Mouse (Mus musculus): ENCODE measurements around the gene Anks3. TPM values are rescaled to one million over a fixed set of nuclear protein-coding genes. Genes with fewer than 3 reads are reported as not detected.

Anks3 gene
- polyA plus RNA-seq, 1 experiment from 2014 or later = 32.4 TPM

DNA sequence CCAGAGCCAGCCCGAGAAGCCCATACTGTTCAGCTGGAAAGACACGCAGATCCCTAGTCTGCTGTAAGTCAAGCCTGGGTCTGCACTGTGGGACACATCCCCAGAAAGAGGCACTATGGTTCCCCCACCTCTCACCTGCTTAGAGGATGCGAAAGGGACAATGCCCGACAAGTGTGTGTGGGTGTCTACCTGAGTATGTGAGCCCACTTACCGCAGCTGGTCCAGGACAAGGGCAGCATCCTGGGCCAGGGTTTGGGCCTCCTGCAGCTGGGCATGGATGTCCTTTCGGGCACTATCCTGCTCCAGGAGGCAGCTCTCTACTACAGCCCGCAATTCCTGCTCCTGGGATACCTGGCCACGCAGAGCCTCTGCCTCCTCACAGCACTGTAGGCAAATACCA, 21.1 kb downstream of the Anks3 start:
- Histone ChIP-seq H3K27me3 (ENCODE audit: control insufficient read depth, insufficient read depth, low read length) (no peaks in the 10 kb centered on the region), H3K4me3 (ENCODE audit: low read depth, low read length) (no peak overlapping the region), H3K36me3 (replicated peaks; ENCODE audit: control insufficient read depth, insufficient read depth, low read depth, low read length) (peaks cover 11% of the 10 kb centered on the region), H3K9ac (replicated peaks; ENCODE audit: low read length) (no peak overlapping the region), H3K9me3 (replicated peaks; ENCODE audit: control insufficient read depth, low read length) (no peaks in the 10 kb centered on the region), H3K27ac (replicated peaks; ENCODE audit: low read depth, low read length) (no peak overlapping the region), H3K4me1 (ENCODE audit: control insufficient read depth, insufficient read depth, low read length) (peaks cover 5% of the 10 kb centered on the region; the same call in 1 of the 2 replicates), H3K4me2 (ENCODE audit: low read depth, low read length) (no peak overlapping the region)
- ATAC-seq (replicated peaks; ENCODE audit: insufficient number of reproducible peaks, low FRiP score, low TSS enrichment, low read depth) = no peak
- DNase-seq (ENCODE audit: low spot score) = no peak
- WGBS = 95% methylated on average over 8 of the region's 8 CpGs

DNA sequence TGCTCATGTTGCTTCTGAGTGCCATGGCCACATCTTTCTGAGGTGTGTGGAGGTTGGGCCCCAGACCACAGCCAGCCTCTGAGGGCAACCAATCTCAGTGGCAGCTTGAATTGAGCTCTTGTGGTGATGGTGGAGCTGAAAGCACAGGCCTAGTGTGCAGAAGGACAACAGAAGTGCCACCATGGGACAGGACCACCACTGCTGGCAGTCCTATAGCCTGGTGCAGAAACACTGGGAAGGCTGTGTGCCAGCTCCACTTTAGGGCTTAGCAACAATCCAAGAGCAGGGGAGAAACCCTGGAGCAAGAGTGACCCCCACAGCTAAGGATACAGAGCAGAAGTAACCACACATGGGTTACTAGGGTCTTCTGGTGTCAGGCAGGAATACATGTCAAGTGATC, 23.0 kb downstream of the Anks3 start:
- ATAC-seq (replicated peaks; ENCODE audit: insufficient number of reproducible peaks, low FRiP score, low TSS enrichment, low read depth) = no peak

GRCm38 (mm10) chr16:4940311-4940850, 23.6 kb downstream of the Anks3 start:
- H3K4me3 ChIP-seq (ENCODE audit: low read depth, low read length) = no peak overlapping the region
- H3K36me3 ChIP-seq (replicated peaks; ENCODE audit: control insufficient read depth, insufficient read depth, low read depth, low read length) = peaks cover 5% of the 10 kb centered on the region
- no peak for DNase-seq (ENCODE audit: low spot score)
- H3K27ac ChIP-seq (replicated peaks; ENCODE audit: low read depth, low read length) = no peak overlapping the region
- H3K9ac ChIP-seq (replicated peaks; ENCODE audit: low read length) = no peak overlapping the region; the same call in 1 of the 2 replicates
- H3K9me3 ChIP-seq (replicated peaks; ENCODE audit: control insufficient read depth, low read length) = no peaks in the 10 kb centered on the region
- no peak overlapping the region for H3K4me2 ChIP-seq (ENCODE audit: low read depth, low read length)
- H3K4me1 ChIP-seq (ENCODE audit: control insufficient read depth, insufficient read depth, low read length) = peaks cover 5% of the 10 kb centered on the region; the same call in 1 of the 2 replicates
- ATAC-seq (replicated peaks; ENCODE audit: insufficient number of reproducible peaks, low FRiP score, low TSS enrichment, low read depth) = no peak
- H3K27me3 ChIP-seq (ENCODE audit: control insufficient read depth, insufficient read depth, low read length) = no peaks in the 10 kb centered on the region
- 90% methylated on average over 10 of the region's 10 CpGs for WGBS

More for the DNA sequence above, 23.0 kb downstream of the Anks3 start:
- Histone ChIP-seq H3K27ac (replicated peaks; ENCODE audit: low read depth, low read length) (no peak overlapping the region), H3K4me2 (ENCODE audit: low read depth, low read length) (no peak overlapping the region), H3K9ac (replicated peaks; ENCODE audit: low read length) (no peak overlapping the region), H3K4me1 (ENCODE audit: control insufficient read depth, insufficient read depth, low read length) (peaks cover 5% of the 10 kb centered on the region; the same call in 1 of the 2 replicates), H3K36me3 (replicated peaks; ENCODE audit: control insufficient read depth, insufficient read depth, low read depth, low read length) (peaks cover 8% of the 10 kb centered on the region), H3K9me3 (replicated peaks; ENCODE audit: control insufficient read depth, low read length) (no peaks in the 10 kb centered on the region), H3K27me3 (ENCODE audit: control insufficient read depth, insufficient read depth, low read length) (no peaks in the 10 kb centered on the region), H3K4me3 (ENCODE audit: low read depth, low read length) (no peak overlapping the region)
- no peak for DNase-seq (ENCODE audit: low spot score)

DNA sequence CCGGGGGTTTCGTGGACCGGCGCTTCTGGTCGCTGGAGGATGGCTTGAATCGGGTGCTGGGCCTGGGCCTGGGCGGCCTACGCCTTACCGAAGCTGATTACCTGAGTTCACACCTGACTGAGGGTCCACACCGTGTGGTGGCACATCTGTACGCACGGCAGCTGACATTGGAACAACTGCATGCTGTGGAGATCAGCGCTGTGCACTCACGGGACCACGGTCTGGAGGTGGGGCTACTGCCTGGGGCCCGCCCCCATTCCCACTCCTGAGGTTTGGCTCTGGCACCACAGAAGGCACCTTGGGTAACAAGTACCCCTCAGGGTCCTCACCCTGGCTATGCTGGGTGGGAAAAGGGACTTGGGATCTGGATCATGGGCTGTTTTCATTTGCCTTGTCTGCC, 24.6 kb downstream of the Anks3 start:
- Histone ChIP-seq H3K27me3 (ENCODE audit: control insufficient read depth, insufficient read depth, low read length) (no peaks in the 10 kb centered on the region), H3K9ac (replicated peaks; ENCODE audit: low read length) (peak overlapping the region; percentile 66), H3K9me3 (replicated peaks; ENCODE audit: control insufficient read depth, low read length) (no peaks in the 10 kb centered on the region), H3K4me3 (ENCODE audit: low read depth, low read length) (peak overlapping the region; percentile 68), H3K4me2 (ENCODE audit: low read depth, low read length) (peak overlapping the region; percentile 57), H3K27ac (replicated peaks; ENCODE audit: low read depth, low read length) (peak overlapping the region; percentile 5; the same call in 1 of the 2 replicates), H3K36me3 (replicated peaks; ENCODE audit: control insufficient read depth, insufficient read depth, low read depth, low read length) (peaks cover 5% of the 10 kb centered on the region), H3K4me1 (ENCODE audit: control insufficient read depth, insufficient read depth, low read length) (peaks cover 5% of the 10 kb centered on the region; the same call in 1 of the 2 replicates)
- DNase-seq (ENCODE audit: low spot score) (peak; percentile 32), ATAC-seq (replicated peaks; ENCODE audit: insufficient number of reproducible peaks, low FRiP score, low TSS enrichment, low read depth) (peak; percentile 41)
- 3% methylated on average over 16 of the region's 16 CpGs for WGBS

- 0% methylated on average over 28 of the region's 28 CpGs for WGBS
- H3K9me3 ChIP-seq (replicated peaks; ENCODE audit: control insufficient read depth, low read length) = no peaks in the 10 kb centered on the region
- peak; percentile 96 for DNase-seq (ENCODE audit: low spot score)
- H3K4me2 ChIP-seq (ENCODE audit: low read depth, low read length) = peak overlapping the region; percentile 57
- peaks cover 5% of the 10 kb centered on the region; the same call in 1 of the 2 replicates for H3K4me1 ChIP-seq (ENCODE audit: control insufficient read depth, insufficient read depth, low read length)
- H3K27ac ChIP-seq (replicated peaks; ENCODE audit: low read depth, low read length) = peak overlapping the region; percentile 5; the same call in 1 of the 2 replicates
- H3K4me3 ChIP-seq (ENCODE audit: low read depth, low read length) = peak overlapping the region; percentile 68
- peaks cover 4% of the 10 kb centered on the region for H3K36me3 ChIP-seq (replicated peaks; ENCODE audit: control insufficient read depth, insufficient read depth, low read depth, low read length)
- peak; percentile 92 for ATAC-seq (replicated peaks; ENCODE audit: insufficient number of reproducible peaks, low FRiP score, low TSS enrichment, low read depth)
- no peaks in the 10 kb centered on the region for H3K27me3 ChIP-seq (ENCODE audit: control insufficient read depth, insufficient read depth, low read length)
- peak overlapping the region; percentile 66 for H3K9ac ChIP-seq (replicated peaks; ENCODE audit: low read length)
Measured at GRCm38 (mm10) chr16:4938989-4939388, 25.0 kb downstream of the Anks3 start.

GRCm38 (mm10) chr16:4938461-4938860, 25.5 kb downstream of the Anks3 start, which contains the start of gene Nudt16l1:
TSS of gene Nudt16l1 (plus strand) at chr16:4938761.
- Histone ChIP-seq H3K27me3 (ENCODE audit: control insufficient read depth, insufficient read depth, low read length) (no peaks in the 10 kb centered on the region), H3K36me3 (replicated peaks; ENCODE audit: control insufficient read depth, insufficient read depth, low read depth, low read length) (peaks cover 3% of the 10 kb centered on the region), H3K4me3 (ENCODE audit: low read depth, low read length) (peak within 1 kb of the TSS; percentile 68), H3K27ac (replicated peaks; ENCODE audit: low read depth, low read length) (peak within 1 kb of the TSS; percentile 5; the same call in 1 of the 2 replicates), H3K4me2 (ENCODE audit: low read depth, low read length) (peak within 1 kb of the TSS; percentile 57), H3K9me3 (replicated peaks; ENCODE audit: control insufficient read depth, low read length) (no peaks in the 10 kb centered on the region), H3K4me1 (ENCODE audit: control insufficient read depth, insufficient read depth, low read length) (peaks cover 5% of the 10 kb centered on the region; the same call in 1 of the 2 replicates), H3K9ac (replicated peaks; ENCODE audit: low read length) (peak within 1 kb of the TSS; percentile 66)
- no peak for DNase-seq (ENCODE audit: low spot score)
- no peak for ATAC-seq (replicated peaks; ENCODE audit: insufficient number of reproducible peaks, low FRiP score, low TSS enrichment, low read depth)
- 3% methylated on average over 2 of the region's 2 CpGs for WGBS

DNA sequence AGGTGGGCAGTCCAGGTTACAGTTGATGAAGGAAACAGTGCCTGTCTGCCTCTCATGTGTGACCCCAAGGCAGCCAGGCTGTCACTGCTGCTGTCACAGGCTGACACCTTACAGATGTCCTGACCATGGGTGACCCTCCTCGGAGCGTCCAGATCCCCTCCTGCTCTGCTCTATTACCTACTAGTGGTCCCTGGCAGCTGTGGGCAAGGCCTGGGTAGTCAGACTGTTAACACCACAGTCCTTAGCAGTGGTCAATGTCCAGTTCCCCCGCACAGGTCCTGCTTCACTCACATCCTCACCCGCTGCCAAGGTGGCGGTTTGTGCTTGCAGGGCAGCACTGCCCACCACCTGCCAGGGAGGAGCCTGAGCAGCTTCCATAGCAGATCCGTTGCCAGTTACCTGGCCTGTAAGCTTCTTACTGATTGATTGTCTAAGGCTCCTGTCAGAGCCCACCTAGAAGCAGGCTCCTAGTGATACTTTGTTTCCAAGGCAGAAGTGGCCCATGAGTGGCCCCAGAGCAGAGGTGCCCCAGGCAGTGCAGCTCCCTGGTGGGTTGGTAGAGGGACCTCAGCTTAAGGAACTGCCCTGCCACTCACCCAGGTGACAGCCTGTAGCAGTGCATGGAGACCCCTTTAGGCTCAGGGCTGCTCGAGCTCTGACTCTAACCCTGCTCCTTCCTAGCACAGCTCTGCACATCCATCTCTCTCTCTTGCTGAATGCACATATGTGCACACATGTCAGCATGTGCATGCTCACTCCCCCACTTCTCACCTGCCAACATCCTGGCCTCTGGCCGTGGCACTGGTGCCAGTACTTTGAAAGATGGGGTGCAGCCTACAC, 26.4 kb downstream of the Anks3 start:
- Histone ChIP-seq H3K4me2 (ENCODE audit: low read depth, low read length) (no peak overlapping the region), H3K4me3 (ENCODE audit: low read depth, low read length) (no peak overlapping the region), H3K27ac (replicated peaks; ENCODE audit: low read depth, low read length) (no peak overlapping the region), H3K4me1 (ENCODE audit: control insufficient read depth, insufficient read depth, low read length) (peaks cover 5% of the 10 kb centered on the region; the same call in 1 of the 2 replicates), H3K9ac (replicated peaks; ENCODE audit: low read length) (no peak overlapping the region), H3K9me3 (replicated peaks; ENCODE audit: control insufficient read depth, low read length) (no peaks in the 10 kb centered on the region), H3K27me3 (ENCODE audit: control insufficient read depth, insufficient read depth, low read length) (no peaks in the 10 kb centered on the region), H3K36me3 (replicated peaks; ENCODE audit: control insufficient read depth, insufficient read depth, low read depth, low read length) (peaks cover 3% of the 10 kb centered on the region)
- no peak for DNase-seq (ENCODE audit: low spot score)
- ATAC-seq (replicated peaks; ENCODE audit: insufficient number of reproducible peaks, low FRiP score, low TSS enrichment, low read depth) = no peak
- WGBS = 86% methylated on average over 8 of the region's 8 CpGs
